Mouse (Mus musculus): ENCODE measurements around the gene Sept9. TPM values are rescaled to one million over a fixed set of nuclear protein-coding genes. Genes with fewer than 3 reads are reported as not detected.

Sept9 gene
- polyA plus RNA-seq, 1 experiment from 2014 or later: 52.5 TPM

- H3K27me3 ChIP-seq (replicated peaks; ENCODE audit: insufficient read depth, low read length): no peaks in the 10 kb centered on the region
- H3K27ac ChIP-seq (ENCODE audit: low read length): 0 out of 2 replicates have a peak overlapping the region, but pooled peaks have one; percentile 26
- no peaks in the 10 kb centered on the region for H3K36me3 ChIP-seq (ENCODE audit: insufficient read depth, low read length)
- no peak overlapping the region for H3K9ac ChIP-seq (replicated peaks; ENCODE audit: low read depth)
- no peak overlapping the region for H3K4me2 ChIP-seq (replicated peaks; ENCODE audit: low read depth, low read length)
- H3K4me1 ChIP-seq (ENCODE audit: insufficient read depth, low read depth, low read length): peaks cover 16% of the 10 kb centered on the region
- 16% methylated on average over 6 of the region's 6 CpGs for WGBS
- DNase-seq (ENCODE audit: low spot score): peak; percentile 89
- no peak overlapping the region for H3K4me3 ChIP-seq (ENCODE audit: low read depth, low read length)
- H3K9me3 ChIP-seq (ENCODE audit: low read length): no peaks in the 10 kb centered on the region
- peak; percentile 28 for ATAC-seq
- no peak for TF ChIP-seq CTCF (IDR thresholded peaks at IDR 0.05)
Measured at GRCm38 (mm10) chr11:117269946-117270345, 70.5 kb downstream of the Sept9 start.

- H3K4me1 ChIP-seq (ENCODE audit: insufficient read depth, low read depth, low read length): peaks cover 13% of the 10 kb centered on the region
- ATAC-seq: no peak
- H3K9ac ChIP-seq (replicated peaks; ENCODE audit: low read depth): no peak overlapping the region
- H3K27me3 ChIP-seq (replicated peaks; ENCODE audit: insufficient read depth, low read length): no peaks in the 10 kb centered on the region
- WGBS: 62% methylated on average over 5 of the region's 5 CpGs
- H3K4me3 ChIP-seq (ENCODE audit: low read depth, low read length): no peak overlapping the region
- H3K36me3 ChIP-seq (ENCODE audit: insufficient read depth, low read length): no peaks in the 10 kb centered on the region
- TF ChIP-seq EP300 (IDR thresholded peaks at IDR 0.05) (no peak), CTCF (IDR thresholded peaks at IDR 0.05) (no peak)
- H3K27ac ChIP-seq (ENCODE audit: low read length): no peak overlapping the region
- DNase-seq (ENCODE audit: low spot score): no peak
- no peaks in the 10 kb centered on the region for H3K9me3 ChIP-seq (ENCODE audit: low read length)
- no peak overlapping the region for H3K4me2 ChIP-seq (replicated peaks; ENCODE audit: low read depth, low read length)
Measured at GRCm38 (mm10) chr11:117274973-117275372, 75.5 kb downstream of the Sept9 start.

GRCm38 (mm10) chr11:117275999-117276398 lies 76.5 kb downstream of the Sept9 start:
- Histone ChIP-seq H3K4me2 (replicated peaks; ENCODE audit: low read depth, low read length) (no peak overlapping the region), H3K27me3 (replicated peaks; ENCODE audit: insufficient read depth, low read length) (no peaks in the 10 kb centered on the region), H3K4me1 (ENCODE audit: insufficient read depth, low read depth, low read length) (peaks cover 13% of the 10 kb centered on the region), H3K9ac (replicated peaks; ENCODE audit: low read depth) (no peak overlapping the region), H3K36me3 (ENCODE audit: insufficient read depth, low read length) (no peaks in the 10 kb centered on the region), H3K4me3 (ENCODE audit: low read depth, low read length) (no peak overlapping the region), H3K9me3 (ENCODE audit: low read length) (no peaks in the 10 kb centered on the region), H3K27ac (ENCODE audit: low read length) (peak overlapping the region; percentile 16)
- ATAC-seq: peak; percentile 80
- WGBS: 39% methylated on average over 6 of the region's 6 CpGs
- DNase-seq (ENCODE audit: low spot score): peak; percentile 78
- no peak for TF ChIP-seq CTCF (IDR thresholded peaks at IDR 0.05)
- TF ChIP-seq EP300 (IDR thresholded peaks at IDR 0.05): peak; percentile 58; the same call in 1 of the 2 replicates

GRCm38 (mm10) chr11:117276946-117277345 lies 77.5 kb downstream of the Sept9 start:
- Histone ChIP-seq H3K4me3 (ENCODE audit: low read depth, low read length) (no peak overlapping the region), H3K27me3 (replicated peaks; ENCODE audit: insufficient read depth, low read length) (no peaks in the 10 kb centered on the region), H3K4me2 (replicated peaks; ENCODE audit: low read depth, low read length) (no peak overlapping the region), H3K36me3 (ENCODE audit: insufficient read depth, low read length) (no peaks in the 10 kb centered on the region), H3K27ac (ENCODE audit: low read length) (no peak overlapping the region), H3K4me1 (ENCODE audit: insufficient read depth, low read depth, low read length) (peaks cover 16% of the 10 kb centered on the region), H3K9ac (replicated peaks; ENCODE audit: low read depth) (no peak overlapping the region), H3K9me3 (ENCODE audit: low read length) (no peaks in the 10 kb centered on the region)
- no peak for ATAC-seq
- no peak for DNase-seq (ENCODE audit: low spot score)
- WGBS: 67% methylated on average over 8 of the region's 8 CpGs
- no peak for TF ChIP-seq EP300 (IDR thresholded peaks at IDR 0.05)
- TF ChIP-seq CTCF (IDR thresholded peaks at IDR 0.05): no peak

- H3K4me3 ChIP-seq (ENCODE audit: low read depth, low read length): no peak overlapping the region
- peaks cover 18% of the 10 kb centered on the region for H3K4me1 ChIP-seq (ENCODE audit: insufficient read depth, low read depth, low read length)
- ATAC-seq: peak; percentile 2; the same call in 1 of the 2 replicates
- WGBS: 89% methylated on average over 1 of the region's 1 CpGs
- H3K9me3 ChIP-seq (ENCODE audit: low read length): no peaks in the 10 kb centered on the region
- TF ChIP-seq CTCF (IDR thresholded peaks at IDR 0.05) (no peak), EP300 (IDR thresholded peaks at IDR 0.05) (no peak)
- no peak for DNase-seq (ENCODE audit: low spot score)
- H3K27me3 ChIP-seq (replicated peaks; ENCODE audit: insufficient read depth, low read length): no peaks in the 10 kb centered on the region
- peak overlapping the region; percentile 32; the same call in 1 of the 2 replicates for H3K27ac ChIP-seq (ENCODE audit: low read length)
- H3K4me2 ChIP-seq (replicated peaks; ENCODE audit: low read depth, low read length): no peak overlapping the region
- no peak overlapping the region for H3K9ac ChIP-seq (replicated peaks; ENCODE audit: low read depth)
- no peaks in the 10 kb centered on the region for H3K36me3 ChIP-seq (ENCODE audit: insufficient read depth, low read length)
Measured at GRCm38 (mm10) chr11:117278113-117278512, 78.7 kb downstream of the Sept9 start.

GRCm38 (mm10) chr11:117278514-117278913 lies 79.1 kb downstream of the Sept9 start:
- Histone ChIP-seq H3K4me2 (replicated peaks; ENCODE audit: low read depth, low read length) (no peak overlapping the region), H3K9me3 (ENCODE audit: low read length) (no peaks in the 10 kb centered on the region), H3K4me3 (ENCODE audit: low read depth, low read length) (no peak overlapping the region), H3K36me3 (ENCODE audit: insufficient read depth, low read length) (no peaks in the 10 kb centered on the region), H3K4me1 (ENCODE audit: insufficient read depth, low read depth, low read length) (peaks cover 22% of the 10 kb centered on the region), H3K27ac (ENCODE audit: low read length) (peak overlapping the region; percentile 32; the same call in 1 of the 2 replicates), H3K9ac (replicated peaks; ENCODE audit: low read depth) (no peak overlapping the region), H3K27me3 (replicated peaks; ENCODE audit: insufficient read depth, low read length) (no peaks in the 10 kb centered on the region)
- ATAC-seq: peak; percentile 33
- peak; percentile 68 for DNase-seq (ENCODE audit: low spot score)
- no peak for TF ChIP-seq CTCF (IDR thresholded peaks at IDR 0.05)
- 56% methylated on average over 13 of the region's 13 CpGs for WGBS

GRCm38 (mm10) chr11:117279993-117280392 lies 80.5 kb downstream of the Sept9 start:
- H3K9me3 ChIP-seq (ENCODE audit: low read length): no peaks in the 10 kb centered on the region
- no peak overlapping the region for H3K4me2 ChIP-seq (replicated peaks; ENCODE audit: low read depth, low read length)
- H3K27ac ChIP-seq (ENCODE audit: low read length): no peak overlapping the region
- TF ChIP-seq CTCF (IDR thresholded peaks at IDR 0.05) (0 out of 2 replicates have a peak, but pooled peaks have one; percentile 8), EP300 (IDR thresholded peaks at IDR 0.05) (no peak)
- no peak overlapping the region for H3K9ac ChIP-seq (replicated peaks; ENCODE audit: low read depth)
- no peaks in the 10 kb centered on the region for H3K27me3 ChIP-seq (replicated peaks; ENCODE audit: insufficient read depth, low read length)
- DNase-seq (ENCODE audit: low spot score): no peak
- no peak overlapping the region for H3K4me3 ChIP-seq (ENCODE audit: low read depth, low read length)
- H3K36me3 ChIP-seq (ENCODE audit: insufficient read depth, low read length): no peaks in the 10 kb centered on the region
- 78% methylated on average over 4 of the region's 4 CpGs for WGBS
- no peak for ATAC-seq
- peaks cover 26% of the 10 kb centered on the region for H3K4me1 ChIP-seq (ENCODE audit: insufficient read depth, low read depth, low read length)
